ENCODE assay signal across 13 mouse cellular contexts in genomic region chr3:137153234-137153633, GRCm38 (mm10).
A peak's percentile ranks its signal among the peaks of the same experiment; 100 is the strongest.
DNase-seq lines count a peak whose midpoint lies in the region; ATAC-seq lines count a peak whose summit lies in the region.
"Had no signal": no experiment of that assay in that cellular context is flagged by ENCODE, and none has a peak within 500 bp of the region (broad histone marks: within the 10 kb centered on the region; RNA-seq: fewer than 3 reads in every experiment).

No protein-coding gene starts in this region.

- no peak overlapping the region for H3K4me2 ChIP-seq in kidney, embryonic 15.5 days
- H3K4me2 ChIP-seq: embryonic facial prominence, embryonic 12.5 days; liver, embryonic 15.5 days had no signal

- no peak for ATAC-seq in kidney, embryonic 15.5 days (replicated peaks; ENCODE audit: low FRiP score)

- no peaks in the 10 kb centered on the region for H3K9me3 ChIP-seq in kidney, embryonic 15.5 days (replicated peaks)
- H3K9me3 ChIP-seq: embryonic facial prominence, embryonic 12.5 days; heart, embryonic 10.5 days; liver, embryonic 15.5 days had no signal

- peak; percentile 4 for DNase-seq in kidney, adult 18-20 months
- peak; percentile 9 for DNase-seq in R1 (ENCODE audit: low read depth, low spot score)
- peak; percentile 35 for DNase-seq in kidney, adult 9 months
- peak; percentile 62 for DNase-seq in lung, postnatal 36 days
- DNase-seq in right cerebral cortex, postnatal 36 days (ENCODE audit: low spot score in 2 of 2): no peak
- no peak for DNase-seq in spleen, postnatal 4 days (ENCODE audit: low spot score in 2 of 2)
- DNase-seq: cerebellum, adult 9-11 months; gastrocnemius, adult 2 months had no signal

- no peaks in the 10 kb centered on the region for H3K4me1 ChIP-seq in kidney, embryonic 15.5 days
- H3K4me1 ChIP-seq: liver, embryonic 15.5 days had no signal

- no peaks in the 10 kb centered on the region for H3K36me3 ChIP-seq in kidney, embryonic 15.5 days
- H3K36me3 ChIP-seq: embryonic facial prominence, embryonic 12.5 days; heart, embryonic 10.5 days; liver, embryonic 15.5 days had no signal

- H3K9ac ChIP-seq in kidney, embryonic 15.5 days: no peak overlapping the region
- H3K9ac ChIP-seq: embryonic facial prominence, embryonic 12.5 days; liver, embryonic 15.5 days had no signal

- no peak overlapping the region for H3K27ac ChIP-seq in kidney, embryonic 15.5 days
- H3K27ac ChIP-seq: embryonic facial prominence, embryonic 12.5 days; gastrocnemius, adult 2 months; heart, embryonic 10.5 days; kidney, postnatal 0 days; liver, embryonic 15.5 days had no signal

- WGBS in kidney, embryonic 15.5 days: 62% methylated on average over 6 of the region's 6 CpGs

- H3K4me3 ChIP-seq in kidney, embryonic 15.5 days (replicated peaks): no peak overlapping the region
- H3K4me3 ChIP-seq: embryonic facial prominence, embryonic 12.5 days; gastrocnemius, adult 2 months; heart, embryonic 10.5 days; liver, embryonic 15.5 days had no signal

- H3K27me3 ChIP-seq in kidney, embryonic 15.5 days: no peaks in the 10 kb centered on the region
- H3K27me3 ChIP-seq: embryonic facial prominence, embryonic 12.5 days; liver, embryonic 15.5 days had no signal

Comparison
In these comparisons a context has a peak if more than half of its experiments do, and no peak if none do; other contexts are left out.
1. DNase-seq: peak in kidney, adult 18-20 months (single experiment), R1 (single experiment), kidney, adult 9 months (single experiment) and lung, postnatal 36 days (single experiment); none in right cerebral cortex, postnatal 36 days (0 of 2) and spleen, postnatal 4 days (0 of 2).